Mouse (Mus musculus) midbrain, embryonic 14.5 days (tissue): ENCODE results near the gene Fgfr4. TPM values are rescaled to one million over a fixed set of nuclear protein-coding genes. Genes with fewer than 3 reads are reported as not detected.

Source experiments
- ATAC-seq: fragments of 200-750 bp; cut with Nextera tagmentation; 2 replicates; pipeline ENCODE4 v1.8.0; 2017; ENCODE audit warnings: moderate number of reproducible peaks, moderate library complexity; ENCODE audit not compliant: low FRiP score, low TSS enrichment
- DNase-seq: peaks from one replicate; pipeline ENCODE4 v3.0.0-alpha.2; 2015
- H3K27ac ChIP-seq: fragments of 300-500 bp; sonication (generic); replicated peaks from 2 replicates; pipeline ENCODE4 v1.5.1; 2014; ENCODE audit warnings: mild to moderate bottlenecking, low read depth, low read length, moderate library complexity
- H3K27me3 ChIP-seq: fragments of 300-500 bp; sonication (generic); 2 replicates; pipeline ENCODE4 v1.6.1; 2014; ENCODE audit warnings: low read length, control low read depth, mixed read lengths; ENCODE audit not compliant: control insufficient read depth, insufficient read depth
- H3K36me3 ChIP-seq: fragments of 300-500 bp; sonication (generic); 2 replicates; pipeline ENCODE4 v1.6.1; 2014; ENCODE audit warnings: low read length, control low read depth; ENCODE audit not compliant: control insufficient read depth, insufficient read depth
- H3K4me1 ChIP-seq: fragments of 300-500 bp; sonication (generic); 2 replicates; pipeline ENCODE4 v1.6.1; 2014; ENCODE audit warnings: mild to moderate bottlenecking, antibody characterized with exemption, low read length, control low read depth; ENCODE audit not compliant: control insufficient read depth, insufficient read depth
- H3K4me2 ChIP-seq: fragments of 300-500 bp; sonication (generic); 2 replicates; pipeline ENCODE4 v1.6.1; 2014; ENCODE audit warnings: mild to moderate bottlenecking, low read length, moderate library complexity
- H3K4me3 ChIP-seq: fragments of 300-500 bp; sonication (generic); replicated peaks from 2 replicates; pipeline ENCODE4 v1.5.1; 2014; ENCODE audit warnings: low read depth, low read length
- H3K9ac ChIP-seq: fragments of 300-500 bp; sonication (generic); replicated peaks from 2 replicates; pipeline ENCODE4 v1.6.1; 2014; ENCODE audit warnings: mild to moderate bottlenecking, low read length, moderate library complexity
- H3K9me3 ChIP-seq: fragments of 300-500 bp; sonication (generic); 2 replicates; pipeline ENCODE4 v1.6.1; 2016; ENCODE audit warnings: low read length, control low read depth, mixed read lengths; ENCODE audit not compliant: control insufficient read depth
- WGBS: fragments of 180-500 bp; shearing (Covaris S2); extraction: QIAGEN DNeasy Blood & Tissue Kit; methylation state at CpG from one replicate; pipeline ENCODE4 v1.1.7; 2014; 5-methylcytosine and 5-hydroxymethylcytosine counted together
- polyA plus RNA-seq: library from polyadenylated mRNA; unstranded; fragments of >200 nt; fragmentation: Nextera tagmentation; extraction: Ambion mirVana; gene quantifications from 2 replicates; pipeline ENCODE4 v1.2.1, GENCODE M21; 2014

The Fgfr4 gene
- polyA plus RNA-seq, 1 experiment from 2014 or later = 0.99 TPM

- Histone ChIP-seq H3K36me3 (peaks cover 27% of the 10 kb centered on the region), H3K4me2 (peak overlapping the region; percentile 90), H3K4me3 (peak overlapping the region; percentile 79), H3K9me3 (no peaks in the 10 kb centered on the region), H3K27me3 (no peaks in the 10 kb centered on the region), H3K9ac (peak overlapping the region; percentile 94), H3K27ac (peak overlapping the region; percentile 97), H3K4me1 (peaks cover 43% of the 10 kb centered on the region)
- DNase-seq (peak; percentile 98), ATAC-seq (peak; percentile 80)
- 0% methylated on average over 29 of the region's 93 CpGs for WGBS
These were observed 59.0 kb downstream of the Fgfr4 start for GRCm38 (mm10) chr13:55211221-55212010.

- H3K9me3 ChIP-seq = no peaks in the 10 kb centered on the region
- H3K9ac ChIP-seq = peak overlapping the region; percentile 94
- H3K4me1 ChIP-seq = peaks cover 46% of the 10 kb centered on the region
- peak overlapping the region; percentile 97 for H3K27ac ChIP-seq
- H3K4me3 ChIP-seq = peak overlapping the region; percentile 79
- peak overlapping the region; percentile 90 for H3K4me2 ChIP-seq
- peak; percentile 63 for ATAC-seq
- 0% methylated on average over 13 of the region's 32 CpGs for WGBS
- DNase-seq = peak; percentile 79
- H3K27me3 ChIP-seq = no peaks in the 10 kb centered on the region
- H3K36me3 ChIP-seq = peaks cover 32% of the 10 kb centered on the region
These were observed 59.5 kb downstream of the Fgfr4 start for GRCm38 (mm10) chr13:55212011-55212360.

DNA sequence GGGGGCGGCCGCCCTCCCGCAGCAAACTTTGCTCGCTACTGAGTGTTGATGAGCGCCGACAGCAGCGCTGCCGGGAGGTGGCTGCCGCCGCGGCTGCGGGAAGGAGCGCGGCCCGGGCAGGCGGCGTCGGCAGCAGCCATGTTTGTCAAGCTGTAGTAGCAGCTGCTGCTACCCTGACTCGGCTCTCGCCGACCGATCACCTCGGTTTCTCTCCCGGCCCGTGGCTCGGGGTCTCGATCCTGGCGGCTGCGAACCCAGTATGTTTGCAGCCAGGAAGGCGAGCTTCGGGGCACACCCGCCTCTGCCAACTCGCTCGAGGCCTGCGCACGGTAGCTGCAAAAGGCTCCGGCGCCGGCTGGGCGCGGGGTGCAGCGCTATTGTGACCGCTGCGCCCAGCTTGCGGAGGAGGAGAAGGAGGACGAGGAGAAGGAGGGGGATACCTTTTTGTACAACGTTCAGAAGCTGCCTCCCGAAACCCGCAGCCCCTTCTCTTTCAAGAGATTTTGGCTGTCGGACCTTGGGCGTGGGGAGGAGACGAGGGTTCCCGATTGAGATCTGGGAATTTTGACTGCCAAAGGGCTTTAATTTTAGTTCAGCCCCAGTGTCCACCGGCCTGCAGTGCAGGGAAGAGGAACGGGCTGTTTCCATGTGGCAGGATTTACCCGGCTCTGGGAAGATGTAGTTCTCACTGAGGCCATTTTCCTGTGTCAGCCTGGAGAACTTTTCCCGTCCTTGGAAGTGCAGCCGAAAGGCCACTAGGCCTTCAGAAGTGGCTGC is 60.1 kb downstream of the Fgfr4 start:
- Histone ChIP-seq H3K9me3 (no peaks in the 10 kb centered on the region), H3K27ac (peak overlapping the region; percentile 97), H3K4me2 (peak overlapping the region; percentile 90), H3K27me3 (no peaks in the 10 kb centered on the region), H3K4me3 (peak overlapping the region; percentile 79), H3K4me1 (peaks cover 47% of the 10 kb centered on the region), H3K36me3 (peaks cover 36% of the 10 kb centered on the region), H3K9ac (peak overlapping the region; percentile 94)
- under 1% methylated on average over 57 of the region's 58 CpGs for WGBS
- DNase-seq = peak; percentile 76
- ATAC-seq = no peak

- DNase-seq = no peak
- no peak for ATAC-seq
- H3K4me1 ChIP-seq = peaks cover 54% of the 10 kb centered on the region
These were observed 60.8 kb downstream of the Fgfr4 start for GRCm38 (mm10) chr13:55213138-55213806.

More at GRCm38 (mm10) chr13:55213138-55213806, 60.8 kb downstream of the Fgfr4 start:
- Histone ChIP-seq H3K36me3 (peaks cover 41% of the 10 kb centered on the region), H3K4me2 (peak overlapping the region; percentile 90), H3K27me3 (no peaks in the 10 kb centered on the region), H3K27ac (peak overlapping the region; percentile 97), H3K4me3 (peak overlapping the region; percentile 79), H3K9me3 (no peaks in the 10 kb centered on the region), H3K9ac (peak overlapping the region; percentile 94)
- WGBS = 54% methylated on average over 10 of the region's 10 CpGs

Other genes starting within 250 kb of the Fgfr4 start
- gene Unc5a, start 203.2 kb upstream of the Fgfr4 start, polyA plus RNA-seq = 12.6 and 15.9 TPM in 2 replicates
- gene Hk3, start 131.3 kb upstream of the Fgfr4 start, polyA plus RNA-seq = 0.40 and 1.1 TPM in 2 replicates
- gene Uimc1, start 52.3 kb upstream of the Fgfr4 start, polyA plus RNA-seq = 20.7 and 20.8 TPM in 2 replicates
- gene Zfp346, start 47.3 kb upstream of the Fgfr4 start, polyA plus RNA-seq = 23.6 and 26.2 TPM in 2 replicates
- gene Gm17617, start 19.1 kb upstream of the Fgfr4 start, polyA plus RNA-seq = not detected in 2 replicates
- 72.6 and 76.6 TPM in 2 replicates for gene Nsd1, start 57.1 kb downstream of the Fgfr4 start, polyA plus RNA-seq
- gene Prelid1, start 167.9 kb downstream of the Fgfr4 start, polyA plus RNA-seq = 325 and 336 TPM in 2 replicates
- 108 and 114 TPM in 2 replicates for gene Rab24, start 169.3 kb downstream of the Fgfr4 start, polyA plus RNA-seq
- gene Mxd3, start 177.2 kb downstream of the Fgfr4 start, polyA plus RNA-seq = 9.9 and 12.1 TPM in 2 replicates
- 37.5 and 51.8 TPM in 2 replicates for gene Lman2, start 210.1 kb downstream of the Fgfr4 start, polyA plus RNA-seq
- 0.30 and 0.33 TPM in 2 replicates for gene Rgs14, start 217.1 kb downstream of the Fgfr4 start, polyA plus RNA-seq
- not detected in 2 replicates for gene Slc34a1, start 245.5 kb downstream of the Fgfr4 start, polyA plus RNA-seq